Mouse (Mus musculus): ENCODE results near the gene Rock2. TPM values are rescaled to one million over a fixed set of nuclear protein-coding genes. Genes with fewer than 3 reads are reported as not detected.

Rock2 gene
- polyA plus RNA-seq, 1 experiment from 2014 or later, result 13.3 TPM

- Histone ChIP-seq H3K4me2 (replicated peaks; ENCODE audit: low read depth) (no peak overlapping the region), H3K4me3 (ENCODE audit: low read depth, low read length) (no peak overlapping the region), H3K27ac (ENCODE audit: low read depth, low read length) (no peak overlapping the region), H3K9ac (ENCODE audit: low read depth, low read length) (no peak overlapping the region), H3K9me3 (ENCODE audit: control insufficient read depth) (no peaks in the 10 kb centered on the region), H3K27me3 (replicated peaks; ENCODE audit: control insufficient read depth, insufficient read depth, low read length) (no peaks in the 10 kb centered on the region), H3K4me1 (replicated peaks; ENCODE audit: control insufficient read depth, insufficient read depth, low read length) (0 out of 2 replicates have a peak, but pooled peaks cover 4% of the 10 kb centered on the region), H3K36me3 (ENCODE audit: control insufficient read depth, insufficient read depth) (no peaks in the 10 kb centered on the region)
- TF ChIP-seq CTCF (IDR thresholded peaks at IDR 0.05; ENCODE audit: low read depth), result no peak
- ATAC-seq, result no peak
- 6% methylated on average over 3 of the region's 3 CpGs for WGBS
These were observed 6.0 kb downstream of the Rock2 start for GRCm38 (mm10) chr12:16900625-16901222.

DNA sequence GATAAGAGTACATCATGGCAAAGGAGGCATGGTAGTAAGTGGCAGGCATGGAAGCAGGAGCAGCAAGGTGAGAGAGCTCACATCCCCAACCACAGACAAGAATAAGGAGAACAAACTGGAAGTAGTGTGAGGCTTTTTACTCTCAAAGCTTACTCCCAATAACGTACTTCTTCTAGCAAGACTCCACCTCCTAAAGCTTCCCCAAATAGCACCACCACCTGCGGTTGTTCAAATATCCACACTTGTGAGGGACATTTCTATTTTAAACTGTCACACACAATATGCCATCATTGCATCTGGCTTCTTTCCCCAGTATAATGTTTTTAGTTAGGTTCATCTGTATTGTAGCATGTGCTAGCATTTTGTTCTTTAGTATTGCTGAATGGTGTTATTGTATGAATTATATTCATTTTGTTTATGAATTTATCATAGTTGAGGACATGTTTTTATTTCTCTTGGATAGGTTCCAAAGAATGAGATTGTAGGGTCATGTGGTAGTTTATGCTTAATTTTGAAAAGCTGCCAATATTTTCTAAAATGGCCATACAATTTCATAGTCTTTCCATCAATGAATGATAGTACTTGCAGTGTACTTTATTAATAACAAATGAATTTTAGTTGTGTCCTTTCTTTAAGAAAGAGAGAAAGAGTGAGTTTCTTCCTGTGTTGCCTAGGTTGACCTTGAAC lies 9.4 kb downstream of the Rock2 start:
- Histone ChIP-seq H3K27me3 (replicated peaks; ENCODE audit: control insufficient read depth, insufficient read depth, low read length) (no peaks in the 10 kb centered on the region), H3K4me3 (ENCODE audit: low read depth, low read length) (no peak overlapping the region), H3K27ac (ENCODE audit: low read depth, low read length) (no peak overlapping the region), H3K4me1 (replicated peaks; ENCODE audit: control insufficient read depth, insufficient read depth, low read length) (0 out of 2 replicates have a peak, but pooled peaks cover 4% of the 10 kb centered on the region), H3K4me2 (replicated peaks; ENCODE audit: low read depth) (no peak overlapping the region), H3K9me3 (ENCODE audit: control insufficient read depth) (no peaks in the 10 kb centered on the region), H3K36me3 (ENCODE audit: control insufficient read depth, insufficient read depth) (no peaks in the 10 kb centered on the region), H3K9ac (ENCODE audit: low read depth, low read length) (no peak overlapping the region)
- no peak for ATAC-seq
- TF ChIP-seq CTCF (IDR thresholded peaks at IDR 0.05; ENCODE audit: low read depth), result no peak
- 61% methylated on average over 2 of the region's 2 CpGs for WGBS

GRCm38 (mm10) chr12:16907282-16907846 lies 12.7 kb downstream of the Rock2 start:
- ATAC-seq, result no peak
- H3K4me2 ChIP-seq (replicated peaks; ENCODE audit: low read depth), result no peak overlapping the region
- no peaks in the 10 kb centered on the region for H3K27me3 ChIP-seq (replicated peaks; ENCODE audit: control insufficient read depth, insufficient read depth, low read length)
- no peaks in the 10 kb centered on the region for H3K36me3 ChIP-seq (ENCODE audit: control insufficient read depth, insufficient read depth)
- no peak overlapping the region for H3K9ac ChIP-seq (ENCODE audit: low read depth, low read length)
- no peak for TF ChIP-seq CTCF (IDR thresholded peaks at IDR 0.05; ENCODE audit: low read depth)
- no peak overlapping the region for H3K4me3 ChIP-seq (ENCODE audit: low read depth, low read length)
- H3K27ac ChIP-seq (ENCODE audit: low read depth, low read length), result no peak overlapping the region
- H3K4me1 ChIP-seq (replicated peaks; ENCODE audit: control insufficient read depth, insufficient read depth, low read length), result peaks cover 4% of the 10 kb centered on the region; the same call in 1 of the 2 replicates
- WGBS, result 89% methylated on average over 1 of the region's 1 CpGs
- no peaks in the 10 kb centered on the region for H3K9me3 ChIP-seq (ENCODE audit: control insufficient read depth)

- H3K27me3 ChIP-seq (replicated peaks; ENCODE audit: control insufficient read depth, insufficient read depth, low read length), result no peaks in the 10 kb centered on the region
- no peak overlapping the region for H3K27ac ChIP-seq (ENCODE audit: low read depth, low read length)
- peak; percentile 54 for TF ChIP-seq CTCF (IDR thresholded peaks at IDR 0.05; ENCODE audit: low read depth)
- H3K4me1 ChIP-seq (replicated peaks; ENCODE audit: control insufficient read depth, insufficient read depth, low read length), result peaks cover 5% of the 10 kb centered on the region; the same call in 1 of the 2 replicates
- ATAC-seq, result no peak
- H3K9me3 ChIP-seq (ENCODE audit: control insufficient read depth), result no peaks in the 10 kb centered on the region
- no peak overlapping the region for H3K4me3 ChIP-seq (ENCODE audit: low read depth, low read length)
- H3K4me2 ChIP-seq (replicated peaks; ENCODE audit: low read depth), result no peak overlapping the region
- no peak overlapping the region for H3K9ac ChIP-seq (ENCODE audit: low read depth, low read length)
- H3K36me3 ChIP-seq (ENCODE audit: control insufficient read depth, insufficient read depth), result no peaks in the 10 kb centered on the region
- 91% methylated on average over 1 of the region's 1 CpGs for WGBS
These were observed 13.4 kb downstream of the Rock2 start for GRCm38 (mm10) chr12:16907953-16908648.

DNA sequence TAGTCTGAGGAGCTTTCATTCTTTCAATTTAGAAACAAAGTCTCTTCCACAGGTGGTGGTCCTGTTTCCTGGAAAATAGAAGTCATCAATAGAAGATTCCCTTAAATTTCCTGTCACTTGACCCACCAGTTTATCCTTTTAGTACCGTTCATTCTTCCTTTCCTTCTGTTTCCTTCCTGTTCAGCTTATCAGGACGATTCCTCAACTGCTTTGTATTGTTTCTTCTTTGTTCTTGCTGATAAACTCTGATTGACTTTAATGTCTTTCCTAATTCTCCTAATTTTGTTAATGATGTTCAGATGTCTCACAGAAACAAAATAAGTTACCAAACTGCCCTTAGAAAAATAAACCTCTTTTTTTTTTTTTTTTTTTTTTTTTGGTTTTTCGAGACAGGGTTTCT lies 16.8 kb downstream of the Rock2 start:
- TF ChIP-seq CTCF (IDR thresholded peaks at IDR 0.05; ENCODE audit: low read depth), result no peak
- Histone ChIP-seq H3K4me1 (replicated peaks; ENCODE audit: control insufficient read depth, insufficient read depth, low read length) (peaks cover 5% of the 10 kb centered on the region; the same call in 1 of the 2 replicates), H3K9me3 (ENCODE audit: control insufficient read depth) (no peaks in the 10 kb centered on the region), H3K36me3 (ENCODE audit: control insufficient read depth, insufficient read depth) (no peaks in the 10 kb centered on the region), H3K27ac (ENCODE audit: low read depth, low read length) (no peak overlapping the region), H3K9ac (ENCODE audit: low read depth, low read length) (no peak overlapping the region), H3K4me3 (ENCODE audit: low read depth, low read length) (no peak overlapping the region), H3K4me2 (replicated peaks; ENCODE audit: low read depth) (no peak overlapping the region), H3K27me3 (replicated peaks; ENCODE audit: control insufficient read depth, insufficient read depth, low read length) (no peaks in the 10 kb centered on the region)
- ATAC-seq, result no peak
- 52% methylated on average over 2 of the region's 3 CpGs for WGBS

DNA sequence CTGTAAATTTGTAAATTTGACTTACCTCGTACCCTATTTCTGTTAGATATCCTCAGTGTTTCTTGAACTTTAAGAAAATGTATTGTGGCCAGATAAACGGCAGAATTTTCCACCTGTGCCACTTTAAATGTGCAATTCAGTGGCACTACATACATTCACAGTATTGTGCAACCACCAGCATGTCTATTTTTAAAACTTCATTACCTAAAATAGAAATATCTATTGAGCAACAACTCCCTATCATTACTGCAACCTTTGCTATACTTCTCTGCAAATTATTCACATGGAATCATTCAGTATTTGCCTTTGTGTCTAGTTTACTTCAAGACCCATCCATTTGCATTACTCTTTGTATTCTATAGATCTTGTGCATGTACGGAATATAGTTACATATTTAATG lies 17.9 kb downstream of the Rock2 start:
- Histone ChIP-seq H3K9ac (ENCODE audit: low read depth, low read length) (no peak overlapping the region), H3K4me1 (replicated peaks; ENCODE audit: control insufficient read depth, insufficient read depth, low read length) (peaks cover 5% of the 10 kb centered on the region; the same call in 1 of the 2 replicates), H3K27me3 (replicated peaks; ENCODE audit: control insufficient read depth, insufficient read depth, low read length) (no peaks in the 10 kb centered on the region), H3K4me2 (replicated peaks; ENCODE audit: low read depth) (no peak overlapping the region), H3K9me3 (ENCODE audit: control insufficient read depth) (no peaks in the 10 kb centered on the region), H3K36me3 (ENCODE audit: control insufficient read depth, insufficient read depth) (no peaks in the 10 kb centered on the region), H3K4me3 (ENCODE audit: low read depth, low read length) (no peak overlapping the region), H3K27ac (ENCODE audit: low read depth, low read length) (no peak overlapping the region)
- ATAC-seq, result no peak
- no peak for TF ChIP-seq CTCF (IDR thresholded peaks at IDR 0.05; ENCODE audit: low read depth)
- 71% methylated on average over 3 of the region's 3 CpGs for WGBS
